Mouse (Mus musculus): ENCODE measurements around the gene Rhox1. TPM values are rescaled to one million over a fixed set of nuclear protein-coding genes. Genes with fewer than 3 reads are reported as not detected.
"Not testable (repeated sequence)": the region's sequence is repeated elsewhere in the genome, so short reads cannot be mapped to it uniquely, and the experiment has no call there.

Rhox1 gene
- total and polyA plus RNA-seq, 2 experiments from 2014 or later, result not detected

DNA sequence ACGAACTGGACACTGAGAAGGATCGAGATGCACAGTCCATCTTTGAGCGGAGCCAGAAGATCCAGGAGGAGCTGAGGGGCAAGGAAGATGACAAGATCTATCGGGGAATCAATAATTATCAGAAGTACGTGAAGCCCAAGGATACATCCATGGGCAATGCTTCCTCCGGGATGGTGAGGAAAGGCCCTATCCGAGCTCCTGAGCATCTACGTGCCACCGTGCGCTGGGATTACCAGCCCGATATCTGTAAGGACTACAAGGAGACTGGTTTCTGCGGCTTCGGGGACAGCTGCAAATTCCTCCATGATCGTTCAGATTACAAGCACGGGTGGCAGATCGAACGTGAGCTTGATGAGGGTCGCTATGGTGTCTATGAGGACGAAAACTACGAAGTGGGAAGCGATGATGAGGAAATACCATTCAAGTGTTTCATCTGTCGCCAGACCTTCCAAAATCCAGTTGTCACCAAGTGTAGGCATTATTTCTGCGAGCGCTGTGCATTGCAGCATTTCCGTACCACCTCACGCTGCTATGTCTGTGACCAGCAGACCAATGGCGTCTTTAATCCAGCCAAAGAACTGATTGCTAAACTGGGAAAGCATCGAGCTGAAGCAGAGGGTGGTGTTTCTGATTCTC is 30.2 kb downstream of the Rhox1 start:
- no peaks in the 10 kb centered on the region for H3K36me3 ChIP-seq (replicated peaks; ENCODE audit: control insufficient read depth, insufficient read depth, low read length)
- ATAC-seq (ENCODE audit: insufficient read depth, low read depth), result 0 out of 2 replicates have a peak, but pooled peaks have one; percentile 19
- H3K9ac ChIP-seq (replicated peaks; ENCODE audit: low read depth, low read length), result peak overlapping the region; percentile 65
- peak overlapping the region; percentile 80 for H3K4me2 ChIP-seq (ENCODE audit: low read depth, low read length)
- DNase-seq (ENCODE audit: low spot score), result no peak
- no peak overlapping the region for H3K27ac ChIP-seq (ENCODE audit: low read depth)
- H3K27me3 ChIP-seq (ENCODE audit: control insufficient read depth, insufficient read depth, low read length), result no peaks in the 10 kb centered on the region
- 25% methylated on average over 28 of the region's 28 CpGs for WGBS
- TF ChIP-seq CTCF (IDR thresholded peaks at IDR 0.05; ENCODE audit: low read depth) (no peak), EP300 (IDR thresholded peaks at IDR 0.05; ENCODE audit: low read depth) (no peak)
- no peaks in the 10 kb centered on the region for H3K9me3 ChIP-seq (replicated peaks; ENCODE audit: control insufficient read depth, low read length)
- H3K4me3 ChIP-seq (ENCODE audit: low read depth, low read length), result peak overlapping the region; percentile 73
- H3K4me1 ChIP-seq (ENCODE audit: control insufficient read depth, insufficient read depth), result no peaks in the 10 kb centered on the region

- whole genome bisulfite sequencing, result 20% methylated on average over 62 of the region's 63 CpGs
- Histone ChIP-seq H3K4me2 (ENCODE audit: low read depth, low read length) (peak within 1 kb of the TSS; percentile 80), H3K9ac (replicated peaks; ENCODE audit: low read depth, low read length) (peak within 1 kb of the TSS; percentile 65), H3K27me3 (ENCODE audit: control insufficient read depth, insufficient read depth, low read length) (no peaks in the 10 kb centered on the region), H3K4me3 (ENCODE audit: low read depth, low read length) (peak within 1 kb of the TSS; percentile 73), H3K36me3 (replicated peaks; ENCODE audit: control insufficient read depth, insufficient read depth, low read length) (no peaks in the 10 kb centered on the region), H3K4me1 (ENCODE audit: control insufficient read depth, insufficient read depth) (no peaks in the 10 kb centered on the region), H3K9me3 (replicated peaks; ENCODE audit: control insufficient read depth, low read length) (no peaks in the 10 kb centered on the region), H3K27ac (ENCODE audit: low read depth) (peak within 1 kb of the TSS; percentile 57)
- ATAC-seq (ENCODE audit: insufficient read depth, low read depth), result peak; percentile 86
- DNase-seq (ENCODE audit: low spot score), result peak; percentile 43
- no peak for TF ChIP-seq CTCF (IDR thresholded peaks at IDR 0.05; ENCODE audit: low read depth)
- TF ChIP-seq EP300 (IDR thresholded peaks at IDR 0.05; ENCODE audit: low read depth), result no peak
These were observed 30.8 kb downstream of the Rhox1 start, which contains the start of the genes Ndufa1 and Rnf113a1 for GRCm38 (mm10) chrX:37191105-37191743. Gene Ndufa1 (minus strand): TSS chrX:37191163. Gene Rnf113a1 (plus strand): TSS chrX:37191245.

DNA sequence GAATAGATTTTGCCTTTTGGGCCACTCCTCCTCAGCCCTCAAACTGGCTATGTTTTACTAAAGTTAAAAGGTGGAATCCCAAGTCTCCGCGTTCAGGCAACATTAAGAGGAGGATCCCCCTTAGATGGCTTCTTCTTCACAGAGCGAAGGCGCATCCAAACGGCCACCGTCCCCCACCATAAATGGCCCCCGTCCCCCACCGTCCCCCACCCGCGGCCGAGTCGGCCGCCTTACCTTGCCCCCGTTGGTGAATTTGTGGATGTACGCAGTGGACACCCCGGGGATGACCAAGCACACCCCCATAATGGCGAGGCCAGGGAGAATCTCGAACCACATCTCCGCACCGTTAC is 31.3 kb downstream of the Rhox1 start:
- TF ChIP-seq CTCF (IDR thresholded peaks at IDR 0.05; ENCODE audit: low read depth), result no peak
- no peak for TF ChIP-seq EP300 (IDR thresholded peaks at IDR 0.05; ENCODE audit: low read depth)
- no peaks in the 10 kb centered on the region for H3K4me1 ChIP-seq (ENCODE audit: control insufficient read depth, insufficient read depth)
- H3K36me3 ChIP-seq (replicated peaks; ENCODE audit: control insufficient read depth, insufficient read depth, low read length), result no peaks in the 10 kb centered on the region
- no peaks in the 10 kb centered on the region for H3K27me3 ChIP-seq (ENCODE audit: control insufficient read depth, insufficient read depth, low read length)
- no peaks in the 10 kb centered on the region for H3K9me3 ChIP-seq (replicated peaks; ENCODE audit: control insufficient read depth, low read length)
- H3K27ac ChIP-seq (ENCODE audit: low read depth), result peak overlapping the region; percentile 57
- peak overlapping the region; percentile 80 for H3K4me2 ChIP-seq (ENCODE audit: low read depth, low read length)
- peak overlapping the region; percentile 73 for H3K4me3 ChIP-seq (ENCODE audit: low read depth, low read length)
- 14% methylated on average over 16 of the region's 20 CpGs for WGBS
- H3K9ac ChIP-seq (replicated peaks; ENCODE audit: low read depth, low read length), result peak overlapping the region; percentile 65
- ATAC-seq (ENCODE audit: insufficient read depth, low read depth), result peak; percentile 45
- no peak for DNase-seq (ENCODE audit: low spot score)

DNA sequence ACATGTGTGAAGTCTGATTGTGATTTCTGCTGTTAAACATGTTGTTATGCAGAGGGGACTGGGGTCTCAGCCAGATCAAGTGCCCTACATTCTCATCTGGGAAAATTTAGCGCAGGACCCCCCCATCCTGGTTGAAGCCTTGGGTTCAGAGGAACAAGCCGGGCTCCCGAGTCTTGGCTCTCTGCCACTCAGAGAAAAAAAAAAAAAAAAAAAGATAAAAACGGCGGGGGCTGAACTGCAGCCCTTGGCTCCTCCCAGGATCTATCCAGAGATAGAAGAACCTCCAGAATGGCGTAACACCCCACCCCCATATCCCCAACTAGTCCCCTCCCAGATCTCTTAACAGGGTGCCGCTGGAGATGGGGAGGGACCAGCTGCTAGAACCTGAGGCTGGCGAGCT is 37.7 kb downstream of the Rhox1 start:
- not testable (repeated sequence) for H3K27me3 ChIP-seq (ENCODE audit: control insufficient read depth, insufficient read depth, low read length); H3K36me3 ChIP-seq (replicated peaks; ENCODE audit: control insufficient read depth, insufficient read depth, low read length); H3K4me3 ChIP-seq (ENCODE audit: low read depth, low read length); H3K9me3 ChIP-seq (replicated peaks; ENCODE audit: control insufficient read depth, low read length); ATAC-seq (ENCODE audit: insufficient read depth, low read depth); H3K27ac ChIP-seq (ENCODE audit: low read depth); DNase-seq (ENCODE audit: low spot score); H3K4me1 ChIP-seq (ENCODE audit: control insufficient read depth, insufficient read depth); H3K9ac ChIP-seq (replicated peaks; ENCODE audit: low read depth, low read length)
- H3K4me2 ChIP-seq (ENCODE audit: low read depth, low read length), result peak overlapping the region; percentile 18; the same call in 1 of the 2 replicates
- 43% methylated on average over 8 of the region's 8 CpGs for WGBS

DNA sequence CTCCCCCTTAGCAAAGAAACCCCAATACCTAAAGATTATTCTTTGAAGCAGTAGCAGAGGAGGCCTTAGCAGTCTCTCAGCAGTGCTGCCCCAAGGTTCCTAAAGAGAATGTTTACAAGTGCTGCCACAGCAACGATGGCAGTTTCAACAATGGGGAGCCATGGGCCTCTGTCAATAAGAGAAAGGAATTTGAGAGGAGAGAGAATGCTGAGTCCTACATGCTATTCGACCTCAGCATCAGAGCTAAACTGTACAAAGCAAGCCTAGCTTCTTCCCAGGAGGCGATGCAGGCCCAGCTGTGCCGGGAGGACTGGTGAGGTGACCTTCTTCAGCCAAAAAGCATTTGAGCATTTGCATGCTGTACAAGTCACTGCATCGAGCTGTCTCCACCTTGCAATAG is 53.3 kb downstream of the Rhox1 start, which contains the start of gene Akap14:
Akap14 (minus strand) TSS at position 101 of the 400 bp plus-strand sequence.
- no peak within 1 kb of the TSS for H3K4me2 ChIP-seq (ENCODE audit: low read depth, low read length)
- H3K36me3 ChIP-seq (replicated peaks; ENCODE audit: control insufficient read depth, insufficient read depth, low read length), result no peaks in the 10 kb centered on the region
- H3K9ac ChIP-seq (replicated peaks; ENCODE audit: low read depth, low read length), result no peak within 1 kb of the TSS
- H3K4me3 ChIP-seq (ENCODE audit: low read depth, low read length), result no peak within 1 kb of the TSS
- no peak for ATAC-seq (ENCODE audit: insufficient read depth, low read depth)
- DNase-seq (ENCODE audit: low spot score), result no peak
- no peak for TF ChIP-seq CTCF (IDR thresholded peaks at IDR 0.05; ENCODE audit: low read depth)
- no peak for TF ChIP-seq EP300 (IDR thresholded peaks at IDR 0.05; ENCODE audit: low read depth)
- H3K27ac ChIP-seq (ENCODE audit: low read depth), result no peak within 1 kb of the TSS
- H3K9me3 ChIP-seq (replicated peaks; ENCODE audit: control insufficient read depth, low read length), result no peaks in the 10 kb centered on the region
- H3K27me3 ChIP-seq (ENCODE audit: control insufficient read depth, insufficient read depth, low read length), result no peaks in the 10 kb centered on the region
- WGBS, result 49% methylated on average over 5 of the region's 5 CpGs
- H3K4me1 ChIP-seq (ENCODE audit: control insufficient read depth, insufficient read depth), result no peaks in the 10 kb centered on the region
